Mouse (Mus musculus): ENCODE results near the gene Rab6a. TPM values are rescaled to one million over a fixed set of nuclear protein-coding genes. Genes with fewer than 3 reads are reported as not detected.

Gene Rab6a
- polyA plus RNA-seq, 1 experiment from 2014 or later: 300 TPM

GRCm38 (mm10) chr7:100608130-100608741 is 1.0 kb downstream of the Rab6a start, which contains the start of gene Mrpl48:
Gene Mrpl48, minus strand, starts transcription at chr7:100608301.
- ATAC-seq (ENCODE audit: low FRiP score, low TSS enrichment): peak; percentile 29
- H3K27me3 ChIP-seq (ENCODE audit: control insufficient read depth, insufficient read depth, low read length): no peaks in the 10 kb centered on the region
- peak; percentile 66 for DNase-seq
- peak within 1 kb of the TSS; percentile 99 for H3K27ac ChIP-seq (replicated peaks; ENCODE audit: low read depth, low read length)
- peak within 1 kb of the TSS; percentile 95 for H3K4me3 ChIP-seq (replicated peaks; ENCODE audit: low read depth, low read length)
- no peaks in the 10 kb centered on the region for H3K9me3 ChIP-seq (ENCODE audit: control insufficient read depth, low read length)
- under 1% methylated on average over 43 of the region's 43 CpGs for WGBS
- peaks cover 21% of the 10 kb centered on the region for H3K4me1 ChIP-seq (ENCODE audit: control insufficient read depth, insufficient read depth, low read length)
- H3K36me3 ChIP-seq (ENCODE audit: control insufficient read depth, insufficient read depth, low read length): no peaks in the 10 kb centered on the region
- H3K9ac ChIP-seq (replicated peaks; ENCODE audit: low read length): peak within 1 kb of the TSS; percentile 99
- peak within 1 kb of the TSS; percentile 67 for H3K4me2 ChIP-seq (ENCODE audit: low read length)

- H3K27me3 ChIP-seq (ENCODE audit: control insufficient read depth, insufficient read depth, low read length): no peaks in the 10 kb centered on the region
- peak overlapping the region; percentile 99 for H3K27ac ChIP-seq (replicated peaks; ENCODE audit: low read depth, low read length)
- H3K4me3 ChIP-seq (replicated peaks; ENCODE audit: low read depth, low read length): peak overlapping the region; percentile 95
- H3K4me2 ChIP-seq (ENCODE audit: low read length): peak overlapping the region; percentile 67
- 21% methylated on average over 4 of the region's 4 CpGs for WGBS
- ATAC-seq (ENCODE audit: low FRiP score, low TSS enrichment) (no peak), DNase-seq (no peak)
- peaks cover 21% of the 10 kb centered on the region for H3K4me1 ChIP-seq (ENCODE audit: control insufficient read depth, insufficient read depth, low read length)
- H3K36me3 ChIP-seq (ENCODE audit: control insufficient read depth, insufficient read depth, low read length): no peaks in the 10 kb centered on the region
- no peaks in the 10 kb centered on the region for H3K9me3 ChIP-seq (ENCODE audit: control insufficient read depth, low read length)
- H3K9ac ChIP-seq (replicated peaks; ENCODE audit: low read length): peak overlapping the region; percentile 99
Observed at GRCm38 (mm10) chr7:100608910-100609309, 1.7 kb downstream of the Rab6a start.

- no peaks in the 10 kb centered on the region for H3K27me3 ChIP-seq (ENCODE audit: control insufficient read depth, insufficient read depth, low read length)
- no peaks in the 10 kb centered on the region for H3K36me3 ChIP-seq (ENCODE audit: control insufficient read depth, insufficient read depth, low read length)
- H3K4me1 ChIP-seq (ENCODE audit: control insufficient read depth, insufficient read depth, low read length): 0 out of 2 replicates have a peak, but pooled peaks cover 3% of the 10 kb centered on the region
- DNase-seq (no peak), ATAC-seq (ENCODE audit: low FRiP score, low TSS enrichment) (no peak)
- H3K4me3 ChIP-seq (replicated peaks; ENCODE audit: low read depth, low read length): no peak overlapping the region
- H3K9me3 ChIP-seq (ENCODE audit: control insufficient read depth, low read length): no peaks in the 10 kb centered on the region
- no peak overlapping the region for H3K4me2 ChIP-seq (ENCODE audit: low read length)
- 95% methylated on average over 4 of the region's 4 CpGs for WGBS
- no peak overlapping the region; the same call in 1 of the 2 replicates for H3K27ac ChIP-seq (replicated peaks; ENCODE audit: low read depth, low read length)
- no peak overlapping the region for H3K9ac ChIP-seq (replicated peaks; ENCODE audit: low read length)
Observed at GRCm38 (mm10) chr7:100616121-100616857, 9.1 kb downstream of the Rab6a start.

- H3K36me3 ChIP-seq (ENCODE audit: control insufficient read depth, insufficient read depth, low read length): no peaks in the 10 kb centered on the region
- WGBS: 92% methylated on average over 2 of the region's 2 CpGs
- H3K4me3 ChIP-seq (replicated peaks; ENCODE audit: low read depth, low read length): no peak overlapping the region
- peaks cover 3% of the 10 kb centered on the region; the same call in 1 of the 2 replicates for H3K4me1 ChIP-seq (ENCODE audit: control insufficient read depth, insufficient read depth, low read length)
- no peak overlapping the region for H3K27ac ChIP-seq (replicated peaks; ENCODE audit: low read depth, low read length)
- no peak overlapping the region for H3K9ac ChIP-seq (replicated peaks; ENCODE audit: low read length)
- no peaks in the 10 kb centered on the region for H3K27me3 ChIP-seq (ENCODE audit: control insufficient read depth, insufficient read depth, low read length)
- ATAC-seq (ENCODE audit: low FRiP score, low TSS enrichment) (no peak), DNase-seq (no peak)
- H3K4me2 ChIP-seq (ENCODE audit: low read length): no peak overlapping the region
- no peaks in the 10 kb centered on the region for H3K9me3 ChIP-seq (ENCODE audit: control insufficient read depth, low read length)
Observed at GRCm38 (mm10) chr7:100622277-100622676, 15.1 kb downstream of the Rab6a start.

GRCm38 (mm10) chr7:100624538-100624937 is 17.3 kb downstream of the Rab6a start:
- H3K36me3 ChIP-seq (ENCODE audit: control insufficient read depth, insufficient read depth, low read length): peaks cover 7% of the 10 kb centered on the region
- no peak overlapping the region for H3K4me3 ChIP-seq (replicated peaks; ENCODE audit: low read depth, low read length)
- H3K9me3 ChIP-seq (ENCODE audit: control insufficient read depth, low read length): no peaks in the 10 kb centered on the region
- no peak overlapping the region for H3K27ac ChIP-seq (replicated peaks; ENCODE audit: low read depth, low read length)
- DNase-seq (no peak), ATAC-seq (ENCODE audit: low FRiP score, low TSS enrichment) (no peak)
- H3K4me1 ChIP-seq (ENCODE audit: control insufficient read depth, insufficient read depth, low read length): peaks cover 3% of the 10 kb centered on the region; the same call in 1 of the 2 replicates
- H3K4me2 ChIP-seq (ENCODE audit: low read length): no peak overlapping the region
- H3K27me3 ChIP-seq (ENCODE audit: control insufficient read depth, insufficient read depth, low read length): no peaks in the 10 kb centered on the region
- WGBS: 55% methylated on average over 3 of the region's 3 CpGs
- no peak overlapping the region for H3K9ac ChIP-seq (replicated peaks; ENCODE audit: low read length)

- DNase-seq: peak; percentile 70
- Histone ChIP-seq H3K36me3 (ENCODE audit: control insufficient read depth, insufficient read depth, low read length) (peaks cover 34% of the 10 kb centered on the region), H3K9ac (replicated peaks; ENCODE audit: low read length) (no peak overlapping the region), H3K27me3 (ENCODE audit: control insufficient read depth, insufficient read depth, low read length) (no peaks in the 10 kb centered on the region), H3K4me3 (replicated peaks; ENCODE audit: low read depth, low read length) (no peak overlapping the region), H3K27ac (replicated peaks; ENCODE audit: low read depth, low read length) (no peak overlapping the region), H3K4me1 (ENCODE audit: control insufficient read depth, insufficient read depth, low read length) (no peaks in the 10 kb centered on the region), H3K9me3 (ENCODE audit: control insufficient read depth, low read length) (no peaks in the 10 kb centered on the region), H3K4me2 (ENCODE audit: low read length) (no peak overlapping the region)
- 0% methylated on average over 1 of the region's 1 CpGs for WGBS
- no peak for ATAC-seq (ENCODE audit: low FRiP score, low TSS enrichment)
Observed at GRCm38 (mm10) chr7:100637657-100638056, 30.4 kb downstream of the Rab6a start.

GRCm38 (mm10) chr7:100642413-100642812 is 35.2 kb downstream of the Rab6a start:
- Histone ChIP-seq H3K27ac (replicated peaks; ENCODE audit: low read depth, low read length) (no peak overlapping the region), H3K9me3 (ENCODE audit: control insufficient read depth, low read length) (no peaks in the 10 kb centered on the region), H3K27me3 (ENCODE audit: control insufficient read depth, insufficient read depth, low read length) (no peaks in the 10 kb centered on the region), H3K4me1 (ENCODE audit: control insufficient read depth, insufficient read depth, low read length) (no peaks in the 10 kb centered on the region), H3K4me2 (ENCODE audit: low read length) (no peak overlapping the region), H3K36me3 (ENCODE audit: control insufficient read depth, insufficient read depth, low read length) (peaks cover 13% of the 10 kb centered on the region), H3K9ac (replicated peaks; ENCODE audit: low read length) (no peak overlapping the region), H3K4me3 (replicated peaks; ENCODE audit: low read depth, low read length) (no peak overlapping the region)
- DNase-seq: no peak
- ATAC-seq (ENCODE audit: low FRiP score, low TSS enrichment): no peak
- 91% methylated on average over 4 of the region's 4 CpGs for WGBS

GRCm38 (mm10) chr7:100645147-100645546 is 37.9 kb downstream of the Rab6a start:
- Histone ChIP-seq H3K4me3 (replicated peaks; ENCODE audit: low read depth, low read length) (no peak overlapping the region), H3K9ac (replicated peaks; ENCODE audit: low read length) (no peak overlapping the region), H3K27ac (replicated peaks; ENCODE audit: low read depth, low read length) (no peak overlapping the region), H3K4me2 (ENCODE audit: low read length) (no peak overlapping the region), H3K27me3 (ENCODE audit: control insufficient read depth, insufficient read depth, low read length) (no peaks in the 10 kb centered on the region), H3K9me3 (ENCODE audit: control insufficient read depth, low read length) (no peaks in the 10 kb centered on the region), H3K4me1 (ENCODE audit: control insufficient read depth, insufficient read depth, low read length) (no peaks in the 10 kb centered on the region), H3K36me3 (ENCODE audit: control insufficient read depth, insufficient read depth, low read length) (peaks cover 9% of the 10 kb centered on the region; the same call in 1 of the 2 replicates)
- WGBS: 40% methylated on average over 3 of the region's 3 CpGs
- DNase-seq: peak; percentile 75
- no peak for ATAC-seq (ENCODE audit: low FRiP score, low TSS enrichment)
